Mouse (Mus musculus) small intestine, adult 2 months (tissue): ENCODE data around the gene Lrrc72.

Source experiments
- CTCF ChIP-seq: fragments of 200-500 bp; IDR thresholded peaks from 2 replicates; pipeline ENCODE4 v1.5.1; 2012; ENCODE audit warnings: low read depth, mild to moderate bottlenecking, control low read depth, inconsistent platforms, low read length, moderate library complexity, mixed read lengths; ENCODE audit not compliant: insufficient replicate concordance, insufficient read length; ENCODE audit errors: extremely low read depth
- POLR2A ChIP-seq: fragments of 200-500 bp; IDR thresholded peaks from 2 replicates; pipeline ENCODE4 v1.6.1; 2012; ENCODE audit warnings: low read depth, mild to moderate bottlenecking, control low read depth, inconsistent platforms, low read length, moderate library complexity

DNA sequence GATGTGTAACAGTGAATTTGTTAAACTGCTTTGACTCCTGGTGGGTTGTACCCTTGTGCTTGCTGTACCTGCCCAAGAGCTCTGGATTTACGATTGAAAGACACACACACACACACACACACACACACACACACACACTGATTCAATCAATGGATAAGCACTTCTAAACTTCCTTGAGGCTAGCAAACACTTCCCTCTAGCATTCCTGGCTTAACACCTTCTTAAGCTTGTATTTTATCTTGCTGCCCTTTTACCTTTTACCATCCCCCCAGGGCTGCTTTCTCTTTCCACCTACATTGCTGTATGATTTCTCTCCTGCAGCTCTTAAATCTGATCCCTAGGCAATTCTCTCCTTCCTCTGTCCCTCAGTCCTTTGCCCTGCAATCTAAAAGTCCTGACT, 87.9 kb downstream of the Lrrc72 start:
- TF ChIP-seq CTCF (no peak), POLR2A (no peak)
